Mouse (Mus musculus) hindbrain, postnatal 0 days (tissue): ENCODE data around the gene Soat2. TPM values are rescaled to one million over a fixed set of nuclear protein-coding genes. Genes with fewer than 3 reads are reported as not detected.
"Not testable (repeated sequence)": the region's sequence is repeated elsewhere in the genome, so short reads cannot be mapped to it uniquely, and the experiment has no call there.

Experiments used
- ATAC-seq: fragments of 200-750 bp; cut with Nextera tagmentation; 2 replicates; pipeline ENCODE4 v1.8.0; 2017; ENCODE audit warnings: mild to moderate bottlenecking, moderate TSS enrichment, moderate library complexity
- DNase-seq: peaks from one replicate; pipeline ENCODE4 v3.0.0-alpha.2; 2015; ENCODE audit warnings: low spot score
- H3K27ac ChIP-seq: fragments of 300-500 bp; sonication (generic); 2 replicates; pipeline ENCODE4 v1.5.1; 2014; ENCODE audit warnings: mild to moderate bottlenecking
- H3K27me3 ChIP-seq: fragments of 300-500 bp; sonication (generic); 2 replicates; pipeline ENCODE4 v1.6.1; 2014; ENCODE audit warnings: low read length, mixed read lengths; ENCODE audit not compliant: insufficient read depth
- H3K36me3 ChIP-seq: fragments of 300-500 bp; sonication (generic); 2 replicates; pipeline ENCODE4 v1.6.1; 2014; ENCODE audit warnings: low read length, mixed read lengths; ENCODE audit not compliant: insufficient read depth
- H3K4me1 ChIP-seq: fragments of 300-500 bp; sonication (generic); 2 replicates; pipeline ENCODE4 v1.6.1; 2014; ENCODE audit warnings: antibody characterized with exemption, low read length, mixed read lengths; ENCODE audit not compliant: insufficient read depth
- H3K4me2 ChIP-seq: fragments of 300-500 bp; sonication (generic); 2 replicates; pipeline ENCODE4 v1.6.1; 2014; ENCODE audit warnings: low read depth, mild to moderate bottlenecking, low read length, moderate library complexity, mixed read lengths
- H3K4me3 ChIP-seq: fragments of 300-500 bp; sonication (generic); 2 replicates; pipeline ENCODE4 v1.5.1; 2014; ENCODE audit warnings: low read length
- H3K9ac ChIP-seq: fragments of 300-500 bp; sonication (generic); replicated peaks from 2 replicates; pipeline ENCODE4 v1.6.1; 2014; ENCODE audit warnings: mild to moderate bottlenecking, low read length, moderate library complexity, mixed read lengths
- H3K9me3 ChIP-seq: fragments of 300-500 bp; sonication (generic); 2 replicates; pipeline ENCODE4 v1.6.1; 2016; ENCODE audit warnings: low read length, mixed read lengths
- CTCF ChIP-seq: IDR thresholded peaks from 2 replicates; pipeline ENCODE4 v1.5.1; 2016; ENCODE audit warnings: antibody characterized with exemption, control low read depth, low read depth
- WGBS: fragments of 180-500 bp; shearing (Covaris S2); extraction: QIAGEN DNeasy Blood & Tissue Kit; methylation state at CpG from one replicate; pipeline ENCODE4 v1.1.7; 2014; 5-methylcytosine and 5-hydroxymethylcytosine counted together
- polyA plus RNA-seq: library from polyadenylated mRNA; unstranded; fragments of >200 nt; fragmentation: Nextera tagmentation; extraction: Ambion mirVana; gene quantifications from 2 replicates; pipeline ENCODE4 v1.2.1, GENCODE M21; 2015
- total RNA-seq: library from RNA; depleted of rRNA; stranded (reverse); fragments of >200 nt; gene quantifications from 2 replicates; pipeline ENCODE4 v1.2.3, GENCODE M21; 2014

Soat2 gene
- total and polyA plus RNA-seq, 2 experiments from 2014 or later, result 0.09 to 0.16 TPM

GRCm38 (mm10) chr15:102146089-102146488 is 4.2 kb upstream of the Soat2 start:
- Histone ChIP-seq H3K36me3 (no peaks in the 10 kb centered on the region), H3K4me3 (no peak overlapping the region), H3K27ac (no peak overlapping the region), H3K4me2 (no peak overlapping the region), H3K9ac (no peak overlapping the region), H3K27me3 (peaks cover 4% of the 10 kb centered on the region; the same call in 1 of the 2 replicates), H3K4me1 (no peaks in the 10 kb centered on the region), H3K9me3 (no peaks in the 10 kb centered on the region)
- WGBS, result 85% methylated on average over 5 of the region's 5 CpGs
- no peak for DNase-seq
- no peak for TF ChIP-seq CTCF
- ATAC-seq, result no peak

GRCm38 (mm10) chr15:102146882-102147281 is 3.4 kb upstream of the Soat2 start:
- Histone ChIP-seq H3K27ac (no peak overlapping the region), H3K4me3 (no peak overlapping the region), H3K36me3 (no peaks in the 10 kb centered on the region), H3K9ac (no peak overlapping the region), H3K4me1 (no peaks in the 10 kb centered on the region), H3K4me2 (no peak overlapping the region), H3K27me3 (peaks cover 4% of the 10 kb centered on the region; the same call in 1 of the 2 replicates), H3K9me3 (no peaks in the 10 kb centered on the region)
- ATAC-seq, result 0 out of 2 replicates have a peak, but pooled peaks have one; percentile 55
- TF ChIP-seq CTCF, result peak; percentile 87
- peak; percentile 62 for DNase-seq
- 3% methylated on average over 1 of the region's 1 CpGs for WGBS

GRCm38 (mm10) chr15:102147674-102148402 is 2.5 kb upstream of the Soat2 start:
- no peak for TF ChIP-seq CTCF

GRCm38 (mm10) chr15:102149561-102149960 is 765 bp upstream of the Soat2 start:
- no peak for TF ChIP-seq CTCF
- H3K9ac ChIP-seq, result no peak overlapping the region
- WGBS, result 69% methylated on average over 4 of the region's 4 CpGs
- no peak overlapping the region for H3K27ac ChIP-seq
- no peak for ATAC-seq
- H3K36me3 ChIP-seq, result no peaks in the 10 kb centered on the region
- no peak overlapping the region for H3K4me3 ChIP-seq
- DNase-seq, result no peak
- H3K9me3 ChIP-seq, result no peaks in the 10 kb centered on the region
- no peak overlapping the region for H3K4me2 ChIP-seq
- H3K4me1 ChIP-seq, result no peaks in the 10 kb centered on the region
- peaks cover 4% of the 10 kb centered on the region; the same call in 1 of the 2 replicates for H3K27me3 ChIP-seq

More at GRCm38 (mm10) chr15:102147674-102148402, 2.5 kb upstream of the Soat2 start:
- Histone ChIP-seq H3K4me2 (no peak overlapping the region), H3K4me3 (no peak overlapping the region), H3K9ac (no peak overlapping the region), H3K27me3 (peaks cover 4% of the 10 kb centered on the region; the same call in 1 of the 2 replicates), H3K9me3 (no peaks in the 10 kb centered on the region), H3K36me3 (no peaks in the 10 kb centered on the region), H3K27ac (no peak overlapping the region), H3K4me1 (no peaks in the 10 kb centered on the region)
- ATAC-seq (no peak), DNase-seq (no peak)
- WGBS, result 66% methylated on average over 16 of the region's 16 CpGs

- Histone ChIP-seq H3K9ac (no peak overlapping the region), H3K27me3 (no peaks in the 10 kb centered on the region), H3K36me3 (no peaks in the 10 kb centered on the region), H3K4me3 (no peak overlapping the region), H3K4me1 (0 out of 2 replicates have a peak, but pooled peaks cover 4% of the 10 kb centered on the region), H3K9me3 (no peaks in the 10 kb centered on the region), H3K4me2 (no peak overlapping the region), H3K27ac (no peak overlapping the region)
- no peak for TF ChIP-seq CTCF
- no peak for ATAC-seq
- WGBS, result 24% methylated on average over 4 of the region's 4 CpGs
- no peak for DNase-seq
These were observed 2.3 kb downstream of the Soat2 start for GRCm38 (mm10) chr15:102152646-102153045.

GRCm38 (mm10) chr15:102155006-102155405 is 4.7 kb downstream of the Soat2 start:
- WGBS, result 95% methylated on average over 6 of the region's 6 CpGs
- H3K4me1 ChIP-seq, H3K9ac ChIP-seq, H3K4me2 ChIP-seq, H3K4me3 ChIP-seq, DNase-seq, H3K9me3 ChIP-seq, H3K27me3 ChIP-seq, H3K27ac ChIP-seq, ATAC-seq, H3K36me3 ChIP-seq: not testable (repeated sequence)

GRCm38 (mm10) chr15:102156836-102157235 is 6.5 kb downstream of the Soat2 start:
- H3K4me3 ChIP-seq, result no peak overlapping the region
- WGBS, result 19% methylated on average over 20 of the region's 20 CpGs
- H3K27me3 ChIP-seq, result no peaks in the 10 kb centered on the region
- TF ChIP-seq CTCF, result no peak
- H3K36me3 ChIP-seq, result no peaks in the 10 kb centered on the region
- ATAC-seq (peak; percentile 64), DNase-seq (peak; percentile 46)
- no peak overlapping the region for H3K27ac ChIP-seq
- H3K9me3 ChIP-seq, result no peaks in the 10 kb centered on the region
- H3K4me2 ChIP-seq, result no peak overlapping the region
- H3K4me1 ChIP-seq, result 0 out of 2 replicates have a peak, but pooled peaks cover 4% of the 10 kb centered on the region
- H3K9ac ChIP-seq, result no peak overlapping the region
